Mouse (Mus musculus) G1E-ER4 (cell line): ENCODE results near the gene Ptpn3. TPM values are rescaled to one million over a fixed set of nuclear protein-coding genes. Genes with fewer than 3 reads are reported as not detected.

Experiments used
- GATA1 ChIP-seq: IDR thresholded peaks from one replicate; pipeline ENCODE4 v1.8.0; 2012; ENCODE audit warnings: low read length, inconsistent platforms
- polyA plus RNA-seq: library from polyadenylated mRNA; stranded (reverse); fragments of >175 nt; gene quantifications from 2 replicates; pipeline ENCODE4 v1.2.3, GENCODE M21; 2012

The Ptpn3 gene
- polyA plus RNA-seq, 1 experiment: not detected

DNA sequence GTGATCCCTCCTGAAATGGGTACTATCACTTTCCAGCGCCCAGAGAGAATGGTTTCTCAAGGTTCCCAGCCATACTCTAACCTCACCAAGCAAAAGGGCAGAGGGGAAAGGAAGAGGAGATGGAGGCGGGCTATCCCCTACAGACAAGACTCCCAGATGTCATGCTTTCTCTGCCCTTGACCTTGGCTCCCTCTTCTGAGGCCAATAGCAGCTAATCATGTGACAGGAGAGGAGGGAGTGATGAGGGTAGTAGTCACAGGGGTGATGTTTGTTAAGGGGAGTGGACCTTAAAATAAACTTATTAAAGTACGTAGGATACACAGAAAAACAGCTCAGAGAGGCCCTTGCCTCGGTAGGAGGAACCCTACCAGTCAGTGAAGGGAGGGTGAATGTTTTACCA, 6.1 kb upstream of the Ptpn3 start:
- no peak for TF ChIP-seq GATA1

- TF ChIP-seq GATA1: no peak
Measured at GRCm38 (mm10) chr4:57306260-57306659, 4.6 kb upstream of the Ptpn3 start.

DNA sequence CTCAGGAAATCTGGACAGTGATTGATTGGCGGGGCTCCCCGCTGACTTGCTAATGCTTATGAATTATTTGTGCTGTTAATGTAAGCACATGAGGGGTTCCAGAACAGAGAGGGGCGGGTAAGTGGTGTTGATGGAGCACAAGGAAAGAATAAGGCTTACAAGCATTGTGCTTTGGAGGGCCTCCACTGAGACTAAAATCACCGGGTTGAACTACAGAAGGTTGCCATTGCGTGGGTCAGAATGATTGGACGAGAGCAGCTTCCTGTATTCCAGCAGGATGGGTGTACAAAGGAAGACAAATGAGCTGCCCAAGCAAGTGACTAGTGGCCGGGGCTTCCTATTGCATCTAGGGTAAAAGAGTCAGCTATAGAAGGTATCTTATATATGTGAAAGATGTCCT, 4.0 kb upstream of the Ptpn3 start:
- TF ChIP-seq GATA1: no peak

- no peak for TF ChIP-seq GATA1
Measured at GRCm38 (mm10) chr4:57300469-57301409, 898 bp downstream of the Ptpn3 start.

GRCm38 (mm10) chr4:57299701-57300468, 1.8 kb downstream of the Ptpn3 start:
- no peak for TF ChIP-seq GATA1

- TF ChIP-seq GATA1: no peak
Measured at GRCm38 (mm10) chr4:57299308-57299700, 2.3 kb downstream of the Ptpn3 start.

GRCm38 (mm10) chr4:57298181-57298580, 3.5 kb downstream of the Ptpn3 start:
- TF ChIP-seq GATA1: no peak

- no peak for TF ChIP-seq GATA1
Measured at GRCm38 (mm10) chr4:57294971-57295656, 6.5 kb downstream of the Ptpn3 start.

GRCm38 (mm10) chr4:57292670-57293069, 9.0 kb downstream of the Ptpn3 start:
- TF ChIP-seq GATA1: no peak

DNA sequence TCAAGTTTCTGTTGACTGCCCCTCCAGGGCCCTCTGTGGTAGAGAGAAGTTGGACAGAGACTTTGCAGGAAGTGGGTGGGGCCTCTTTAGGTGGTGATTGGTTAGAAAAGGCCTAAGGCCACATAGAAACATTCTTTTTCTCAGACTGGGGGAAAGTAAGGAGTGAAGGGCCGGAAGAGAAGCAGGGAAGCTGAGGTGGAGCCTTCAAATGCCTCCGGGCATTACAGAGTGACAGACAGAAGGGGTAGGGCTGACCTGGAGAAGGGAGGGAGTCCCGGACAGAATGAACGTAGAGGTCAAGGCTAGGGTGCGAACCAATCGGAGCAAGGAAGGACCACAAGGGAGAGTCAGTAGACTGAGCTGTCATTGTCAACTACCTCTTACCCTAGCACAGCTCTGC, 11.6 kb downstream of the Ptpn3 start:
- no peak for TF ChIP-seq GATA1

DNA sequence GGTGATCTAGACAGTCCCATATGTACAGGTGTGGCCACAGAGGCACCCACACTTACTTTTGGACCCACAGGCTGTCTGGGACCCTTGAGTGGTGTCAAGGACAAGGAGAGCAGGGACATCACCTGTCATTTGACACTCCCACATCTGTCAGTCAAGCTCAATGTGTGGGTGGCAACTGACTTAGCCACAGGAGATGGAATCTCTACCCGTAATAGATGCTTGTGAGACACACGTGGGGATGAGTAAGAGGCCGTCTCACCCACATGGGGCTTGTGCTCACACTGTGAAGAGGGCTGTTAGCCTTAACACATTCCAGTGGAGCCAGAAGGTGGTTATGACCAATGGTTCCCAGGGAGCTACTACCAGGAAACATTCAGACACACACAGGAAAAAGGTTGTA, 13.8 kb downstream of the Ptpn3 start:
- no peak for TF ChIP-seq GATA1

DNA sequence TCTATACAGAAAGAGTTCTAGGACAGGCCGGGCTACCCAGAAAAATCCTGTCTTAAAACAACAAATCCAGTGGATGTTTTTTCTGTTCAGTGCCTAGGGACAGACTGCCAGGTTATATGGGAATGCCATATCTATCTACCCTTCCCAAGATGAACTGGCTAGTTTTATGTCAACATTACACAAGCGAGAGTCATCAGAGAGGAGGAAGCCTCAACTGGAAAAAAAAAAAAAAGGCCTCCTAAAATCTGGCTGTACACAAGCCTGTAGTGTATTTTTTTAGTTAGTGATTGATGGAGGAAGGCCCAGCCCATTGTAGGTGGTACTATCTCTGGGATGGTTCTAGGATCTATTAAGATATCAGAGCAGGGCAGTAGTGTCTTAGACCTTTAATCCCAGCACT, 16.4 kb downstream of the Ptpn3 start:
- TF ChIP-seq GATA1: no peak

- no peak for TF ChIP-seq GATA1
Measured at GRCm38 (mm10) chr4:57283189-57283588, 18.4 kb downstream of the Ptpn3 start.

GRCm38 (mm10) chr4:57282630-57283029, 19.0 kb downstream of the Ptpn3 start:
- TF ChIP-seq GATA1: no peak

DNA sequence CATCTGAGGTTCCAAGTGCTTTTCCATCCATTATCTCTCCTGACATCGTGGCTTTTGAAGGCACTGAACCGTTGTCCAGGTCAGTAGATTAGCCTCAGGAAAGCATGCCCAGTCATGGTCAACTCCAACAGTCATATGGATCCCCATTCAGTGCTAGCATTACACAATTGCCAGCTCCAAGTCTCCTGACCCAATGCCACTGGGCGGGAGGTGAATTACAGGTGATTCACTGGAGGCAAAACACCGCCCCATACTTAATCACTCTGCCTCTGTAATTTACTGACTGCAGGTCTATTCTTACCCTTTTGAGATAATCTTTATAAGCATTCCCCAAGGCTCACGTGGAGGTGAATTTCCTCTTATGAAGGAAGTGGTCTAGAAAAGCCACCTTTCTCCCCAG, 19.5 kb downstream of the Ptpn3 start:
- no peak for TF ChIP-seq GATA1

DNA sequence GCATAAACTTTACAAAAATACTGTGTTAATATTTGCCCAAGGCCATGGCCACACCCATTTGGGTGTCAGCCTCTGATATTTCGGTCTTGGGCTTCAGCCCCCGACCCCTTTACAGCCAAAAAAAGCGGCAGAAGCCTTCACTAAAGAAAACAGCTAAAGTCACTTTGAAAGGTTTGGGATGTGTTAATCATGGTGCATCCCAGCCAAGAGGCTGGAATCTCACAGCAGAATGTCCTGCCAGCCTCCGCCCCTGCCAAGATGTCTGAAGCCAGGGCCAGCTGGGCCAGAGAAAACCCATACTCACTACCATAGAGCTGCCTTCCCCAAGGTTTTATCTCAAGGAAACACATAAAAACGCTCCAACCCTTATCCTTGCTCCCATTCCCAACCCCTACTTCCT, 20.7 kb downstream of the Ptpn3 start:
- TF ChIP-seq GATA1: no peak

- no peak for TF ChIP-seq GATA1
Measured at GRCm38 (mm10) chr4:57279229-57279628, 22.4 kb downstream of the Ptpn3 start.
